Mouse (Mus musculus) liver, postnatal 0 days (tissue): ENCODE results near the gene Sbf1. TPM values are rescaled to one million over a fixed set of nuclear protein-coding genes. Genes with fewer than 3 reads are reported as not detected.

ENCODE experiments used
- ATAC-seq: fragments of 200-750 bp; cut with Nextera tagmentation; 2 replicates; pipeline ENCODE4 v1.8.0; 2017; ENCODE audit warnings: mild to moderate bottlenecking, moderate library complexity
- DNase-seq: peaks from one replicate; pipeline ENCODE4 v3.0.0-alpha.2; 2016
- H3K27ac ChIP-seq: fragments of 300-500 bp; sonication (generic); 2 replicates; pipeline ENCODE4 v1.5.1; 2014; ENCODE audit warnings: antibody characterized with exemption, moderate library complexity, mild to moderate bottlenecking, low read depth
- H3K27me3 ChIP-seq: fragments of 300-500 bp; sonication (generic); 2 replicates; pipeline ENCODE4 v1.6.1; 2014; ENCODE audit warnings: low read length, control low read depth, mixed read lengths; ENCODE audit not compliant: insufficient read depth
- H3K36me3 ChIP-seq: fragments of 300-500 bp; sonication (generic); replicated peaks from 2 replicates; pipeline ENCODE4 v1.6.1; 2014; ENCODE audit warnings: mild to moderate bottlenecking, control low read depth, low read length, moderate library complexity, mixed read lengths; ENCODE audit not compliant: insufficient read depth
- H3K4me1 ChIP-seq: fragments of 300-500 bp; sonication (generic); 2 replicates; pipeline ENCODE4 v1.6.1; 2014; ENCODE audit warnings: antibody characterized with exemption, mild to moderate bottlenecking, control low read depth; ENCODE audit not compliant: insufficient read depth
- H3K4me2 ChIP-seq: fragments of 300-500 bp; sonication (generic); 2 replicates; pipeline ENCODE4 v1.6.1; 2014; ENCODE audit warnings: low read depth, mild to moderate bottlenecking, low read length, moderate library complexity, mixed read lengths
- H3K4me3 ChIP-seq: fragments of 300-500 bp; sonication (generic); 2 replicates; pipeline ENCODE4 v1.5.1; 2014; ENCODE audit warnings: low read depth, low read length
- H3K9ac ChIP-seq: fragments of 300-500 bp; sonication (generic); replicated peaks from 2 replicates; pipeline ENCODE4 v1.6.1; 2014; ENCODE audit warnings: mild to moderate bottlenecking, moderate library complexity
- H3K9me3 ChIP-seq: fragments of 300-500 bp; sonication (generic); 2 replicates; pipeline ENCODE4 v1.6.1; 2016; ENCODE audit warnings: mild to moderate bottlenecking, control low read depth, low read length, mixed read lengths
- CTCF ChIP-seq: sonication (generic); IDR thresholded peaks from 2 replicates; pipeline ENCODE4 v1.5.1; 2016; ENCODE audit warnings: antibody characterized with exemption, low read depth
- EP300 ChIP-seq: IDR thresholded peaks from 2 replicates; pipeline ENCODE4 v1.6.1; 2016; ENCODE audit warnings: antibody characterized with exemption, low read depth, mild to moderate bottlenecking
- WGBS: fragments of 180-500 bp; shearing (Covaris S2); extraction: QIAGEN DNeasy Blood & Tissue Kit; methylation state at CpG from one replicate; pipeline ENCODE4 v1.1.7; 2014; ENCODE audit not compliant: insufficient replicate concordance; 5-methylcytosine and 5-hydroxymethylcytosine counted together
- polyA plus RNA-seq: library from polyadenylated mRNA; unstranded; fragments of >200 nt; fragmentation: Nextera tagmentation; extraction: Ambion mirVana; gene quantifications from 2 replicates; pipeline ENCODE4 v1.2.1, GENCODE M21; 2015

The Sbf1 gene
- polyA plus RNA-seq, 1 experiment from 2014 or later, result 17.0 TPM

GRCm38 (mm10) chr15:89284094-89284493 lies 31.0 kb downstream of the Sbf1 start:
- 75% methylated on average over 2 of the region's 2 CpGs for WGBS
- Histone ChIP-seq H3K4me1 (0 out of 2 replicates have a peak, but pooled peaks cover 3% of the 10 kb centered on the region), H3K4me3 (no peak overlapping the region), H3K4me2 (no peak overlapping the region), H3K27me3 (no peaks in the 10 kb centered on the region), H3K9me3 (no peaks in the 10 kb centered on the region), H3K36me3 (peaks cover 73% of the 10 kb centered on the region), H3K9ac (no peak overlapping the region), H3K27ac (no peak overlapping the region)
- no peak for DNase-seq
- no peak for ATAC-seq
- no peak for TF ChIP-seq EP300
- no peak for TF ChIP-seq CTCF

- DNase-seq (no peak), ATAC-seq (no peak)
- H3K36me3 ChIP-seq, result peaks cover 66% of the 10 kb centered on the region
- H3K27me3 ChIP-seq, result no peaks in the 10 kb centered on the region
- no peak overlapping the region for H3K4me2 ChIP-seq
- no peak for TF ChIP-seq CTCF
- 0 out of 2 replicates have a peak, but pooled peaks cover 3% of the 10 kb centered on the region for H3K4me1 ChIP-seq
- H3K27ac ChIP-seq, result no peak overlapping the region
- H3K9me3 ChIP-seq, result no peaks in the 10 kb centered on the region
- no peak overlapping the region for H3K4me3 ChIP-seq
- WGBS, result 88% methylated on average over 6 of the region's 6 CpGs
- H3K9ac ChIP-seq, result no peak overlapping the region
Observed at GRCm38 (mm10) chr15:89282546-89282945, 32.6 kb downstream of the Sbf1 start.

- H3K9me3 ChIP-seq, result no peaks in the 10 kb centered on the region
- no peak overlapping the region for H3K9ac ChIP-seq
- no peak overlapping the region for H3K27ac ChIP-seq
- H3K36me3 ChIP-seq, result peaks cover 58% of the 10 kb centered on the region
- no peak overlapping the region for H3K4me3 ChIP-seq
- ATAC-seq (no peak), DNase-seq (no peak)
- no peaks in the 10 kb centered on the region for H3K4me1 ChIP-seq
- WGBS, result 95% methylated on average over 4 of the region's 4 CpGs
- H3K4me2 ChIP-seq, result no peak overlapping the region
- no peaks in the 10 kb centered on the region for H3K27me3 ChIP-seq
- no peak for TF ChIP-seq EP300
- no peak for TF ChIP-seq CTCF
Observed at GRCm38 (mm10) chr15:89277366-89277765, 37.7 kb downstream of the Sbf1 start.

GRCm38 (mm10) chr15:89275497-89275896 lies 39.6 kb downstream of the Sbf1 start:
- DNase-seq (no peak), ATAC-seq (no peak)
- Histone ChIP-seq H3K27me3 (no peaks in the 10 kb centered on the region), H3K4me1 (no peaks in the 10 kb centered on the region), H3K36me3 (peaks cover 44% of the 10 kb centered on the region), H3K27ac (no peak overlapping the region), H3K9me3 (no peaks in the 10 kb centered on the region), H3K4me3 (no peak overlapping the region), H3K9ac (no peak overlapping the region), H3K4me2 (no peak overlapping the region)
- 82% methylated on average over 3 of the region's 3 CpGs for WGBS
- no peak for TF ChIP-seq EP300
- TF ChIP-seq CTCF, result no peak

GRCm38 (mm10) chr15:89264485-89264884 lies 50.6 kb downstream of the Sbf1 start:
- no peaks in the 10 kb centered on the region for H3K9me3 ChIP-seq
- no peak for ATAC-seq
- WGBS, result 79% methylated on average over 5 of the region's 5 CpGs
- TF ChIP-seq EP300 (no peak), CTCF (no peak)
- no peak overlapping the region for H3K27ac ChIP-seq
- H3K27me3 ChIP-seq, result no peaks in the 10 kb centered on the region
- H3K4me3 ChIP-seq, result no peak overlapping the region
- DNase-seq, result no peak
- H3K4me2 ChIP-seq, result no peak overlapping the region
- peaks cover 36% of the 10 kb centered on the region for H3K36me3 ChIP-seq
- no peaks in the 10 kb centered on the region for H3K4me1 ChIP-seq
- no peak overlapping the region for H3K9ac ChIP-seq

- H3K36me3 ChIP-seq, result peaks cover 36% of the 10 kb centered on the region
- 92% methylated on average over 5 of the region's 5 CpGs for WGBS
- no peak for TF ChIP-seq EP300
Observed at GRCm38 (mm10) chr15:89258997-89259396, 56.1 kb downstream of the Sbf1 start.

GRCm38 (mm10) chr15:89255330-89255729 lies 59.8 kb downstream of the Sbf1 start:
- DNase-seq (no peak), ATAC-seq (no peak)
- no peak overlapping the region for H3K27ac ChIP-seq
- H3K9me3 ChIP-seq, result no peaks in the 10 kb centered on the region
- no peaks in the 10 kb centered on the region for H3K4me1 ChIP-seq
- H3K4me2 ChIP-seq, result no peak overlapping the region
- no peak overlapping the region for H3K4me3 ChIP-seq
- WGBS, result 86% methylated on average over 4 of the region's 4 CpGs
- TF ChIP-seq EP300 (no peak), CTCF (no peak)
- H3K9ac ChIP-seq, result no peak overlapping the region
- no peaks in the 10 kb centered on the region for H3K27me3 ChIP-seq
- peaks cover 40% of the 10 kb centered on the region for H3K36me3 ChIP-seq

More at GRCm38 (mm10) chr15:89258997-89259396, 56.1 kb downstream of the Sbf1 start:
- DNase-seq (no peak), ATAC-seq (no peak)
- no peak overlapping the region for H3K9ac ChIP-seq
- H3K4me2 ChIP-seq, result no peak overlapping the region
- H3K9me3 ChIP-seq, result no peaks in the 10 kb centered on the region
- no peaks in the 10 kb centered on the region for H3K4me1 ChIP-seq
- no peak overlapping the region for H3K4me3 ChIP-seq
- H3K27ac ChIP-seq, result no peak overlapping the region
- H3K27me3 ChIP-seq, result no peaks in the 10 kb centered on the region
